Mouse (Mus musculus): Measurements from ENCODE around the gene Nectin1. TPM values are rescaled to one million over a fixed set of nuclear protein-coding genes. Genes with fewer than 3 reads are reported as not detected.

Gene Nectin1
- total and polyA plus RNA-seq, 3 experiments: 0.26 to 1.9 (median 1.8) TPM

- Histone ChIP-seq H3K36me3 (replicated peaks in 1 of 2; ENCODE audit: control insufficient read depth in 1 of 2, insufficient read depth in 1 of 2, low read length in 1 of 2) (no peaks in the 10 kb centered on the region), H3K79me2 (replicated peaks; ENCODE audit: control insufficient read depth, extremely low read depth, insufficient read depth, poor library complexity, severe bottlenecking) (no peaks in the 10 kb centered on the region), H3K4me3 (replicated peaks in 1 of 3; ENCODE audit: low read depth in 2 of 3, low read length in 2 of 3, poor library complexity in 1 of 3) (no peak overlapping the region), H3K27ac (ENCODE audit: insufficient read depth, low read depth) (no peak overlapping the region), H3K4me1 (ENCODE audit: control insufficient read depth in 1 of 2, insufficient read depth in 2 of 2) (no peaks in the 10 kb centered on the region), H3K9ac (ENCODE audit: insufficient read depth, low read depth) (no peak overlapping the region), H3K9me3 (replicated peaks; ENCODE audit: low read length) (peaks cover 2% of the 10 kb centered on the region), H3K4me2 (ENCODE audit: insufficient read depth, low read depth, poor library complexity, severe bottlenecking) (no peak overlapping the region), H3K27me3 (replicated peaks) (peaks cover 93% of the 10 kb centered on the region)
- dilution Hi-C loops (cut with MboI; ENCODE audit: extremely low pct_ligation_motif_present, extremely low pct_unique_long_range_greater_than_20kb, low sequenced_read_pairs): no loop called here
- no peak for DNase-seq (ENCODE audit: extremely low read depth)
- in situ Hi-C loops (cut with MboI; ENCODE audit: low pct_ligation_motif_present, low pct_unique_long_range_greater_than_20kb, low sequenced_read_pairs): loop anchor here (25.0 kb wide), 1 partner anchor 501 kb away; no protein-coding TSS in a partner anchor
- TF ChIP-seq HCFC1 (IDR thresholded peaks at IDR 0.05; ENCODE audit: low read depth, low read length) (no peak), SMC3 (IDR thresholded peaks at IDR 0.05; ENCODE audit: low read depth, low read length) (no peak), ZC3H11A (IDR thresholded peaks at IDR 0.05; ENCODE audit: low read depth, low read length) (no peak), POLR2AphosphoS2 (IDR thresholded peaks at IDR 0.05; ENCODE audit: low read depth, low read length) (no peak), ZNF384 (IDR thresholded peaks at IDR 0.05; ENCODE audit: low read depth, low read length) (no peak), CTCF (conservative IDR thresholded peaks at IDR 0.05 in 1 of 2, IDR thresholded peaks at IDR 0.05 in 1 of 2; ENCODE audit: low read depth in 2 of 2, low read length in 2 of 2) (no peak), ELF1 (IDR thresholded peaks at IDR 0.05; ENCODE audit: low read depth, low read length) (no peak), USF2 (conservative IDR thresholded peaks at IDR 0.05; ENCODE audit: low read depth, low read length) (no peak), PAX5 (IDR thresholded peaks at IDR 0.05; ENCODE audit: low read length) (no peak)
Measured at GRCm38 (mm10) chr9:43838561-43838960, 94.8 kb downstream of the Nectin1 start.

GRCm38 (mm10) chr9:43842921-43843577 is 99.3 kb downstream of the Nectin1 start:
- Histone ChIP-seq H3K4me3 (replicated peaks in 1 of 3; ENCODE audit: low read depth in 2 of 3, low read length in 2 of 3, poor library complexity in 1 of 3) (no peak overlapping the region), H3K9me3 (replicated peaks; ENCODE audit: low read length) (no peaks in the 10 kb centered on the region), H3K27me3 (replicated peaks) (peaks cover 91% of the 10 kb centered on the region), H3K27ac (ENCODE audit: insufficient read depth, low read depth) (no peak overlapping the region), H3K9ac (ENCODE audit: insufficient read depth, low read depth) (no peak overlapping the region), H3K4me1 (ENCODE audit: control insufficient read depth in 1 of 2, insufficient read depth in 2 of 2) (peaks cover 0 to 2% of the 10 kb centered on the region in 2 experiments; a peak in 1 of 4 replicates), H3K36me3 (replicated peaks in 1 of 2; ENCODE audit: control insufficient read depth in 1 of 2, insufficient read depth in 1 of 2, low read length in 1 of 2) (no peaks in the 10 kb centered on the region), H3K4me2 (ENCODE audit: insufficient read depth, low read depth, poor library complexity, severe bottlenecking) (no peak overlapping the region), H3K79me2 (replicated peaks; ENCODE audit: control insufficient read depth, extremely low read depth, insufficient read depth, poor library complexity, severe bottlenecking) (no peaks in the 10 kb centered on the region)
- dilution Hi-C loops (cut with MboI; ENCODE audit: extremely low pct_ligation_motif_present, extremely low pct_unique_long_range_greater_than_20kb, low sequenced_read_pairs) (no loop called here), in situ Hi-C loops (cut with MboI; ENCODE audit: low pct_ligation_motif_present, low pct_unique_long_range_greater_than_20kb, low sequenced_read_pairs) (loop anchor here (25.0 kb wide), 1 partner anchor 506 kb away; no protein-coding TSS in a partner anchor)
- no peak for TF ChIP-seq ZKSCAN1 (IDR thresholded peaks at IDR 0.05; ENCODE audit: borderline replicate concordance, low read depth, low read length)
- TF ChIP-seq E2F4 (IDR thresholded peaks at IDR 0.05; ENCODE audit: insufficient replicate concordance, low read depth, low read length): no peak
- no peak for TF ChIP-seq MAFK (IDR thresholded peaks at IDR 0.05; ENCODE audit: insufficient replicate concordance, low read length)
- TF ChIP-seq SMC3 (IDR thresholded peaks at IDR 0.05; ENCODE audit: low read depth, low read length): no peak
- no peak for TF ChIP-seq JUN (IDR thresholded peaks at IDR 0.05; ENCODE audit: insufficient read depth, low read depth, low read length)
- TF ChIP-seq ZNF384 (IDR thresholded peaks at IDR 0.05; ENCODE audit: low read depth, low read length): no peak
- TF ChIP-seq CHD2 (IDR thresholded peaks at IDR 0.05; ENCODE audit: low read length): no peak
- TF ChIP-seq ETS1 (conservative IDR thresholded peaks at IDR 0.05; ENCODE audit: low read depth, low read length): no peak
- TF ChIP-seq TBP (conservative IDR thresholded peaks at IDR 0.05; ENCODE audit: low read depth, low read length): no peak
- no peak for TF ChIP-seq JUND (conservative IDR thresholded peaks at IDR 0.05; ENCODE audit: low read depth, low read length)
- no peak for TF ChIP-seq NRF1 (IDR thresholded peaks at IDR 0.05; ENCODE audit: low read depth, low read length)
- no peak for TF ChIP-seq MXI1 (IDR thresholded peaks at IDR 0.05; ENCODE audit: low read depth, low read length)
- no peak for TF ChIP-seq IRF4 (IDR thresholded peaks at IDR 0.05; ENCODE audit: low read depth, low read length)
- no peak for TF ChIP-seq ELF1 (IDR thresholded peaks at IDR 0.05; ENCODE audit: low read depth, low read length)
- TF ChIP-seq HCFC1 (IDR thresholded peaks at IDR 0.05; ENCODE audit: low read depth, low read length): no peak
- TF ChIP-seq POLR2A (IDR thresholded peaks at IDR 0.05; ENCODE audit: low read depth, low read length): no peak
- TF ChIP-seq GABPA (IDR thresholded peaks at IDR 0.05; ENCODE audit: insufficient replicate concordance, low read depth, low read length): no peak
- no peak for TF ChIP-seq MYC (IDR thresholded peaks at IDR 0.05; ENCODE audit: low read depth, low read length)
- DNase-seq (ENCODE audit: extremely low read depth): no peak
